Mouse (Mus musculus) liver, postnatal 0 days (tissue): Measurements from ENCODE around the gene Ppp1r9a. TPM values are rescaled to one million over a fixed set of nuclear protein-coding genes. Genes with fewer than 3 reads are reported as not detected.

Source experiments
- ATAC-seq: fragments of 200-750 bp; cut with Nextera tagmentation; 2 replicates; pipeline ENCODE4 v1.8.0; 2017; ENCODE audit warnings: mild to moderate bottlenecking, moderate library complexity
- DNase-seq: peaks from one replicate; pipeline ENCODE4 v3.0.0-alpha.2; 2016
- H3K27ac ChIP-seq: fragments of 300-500 bp; sonication (generic); 2 replicates; pipeline ENCODE4 v1.5.1; 2014; ENCODE audit warnings: antibody characterized with exemption, moderate library complexity, mild to moderate bottlenecking, low read depth
- H3K27me3 ChIP-seq: fragments of 300-500 bp; sonication (generic); 2 replicates; pipeline ENCODE4 v1.6.1; 2014; ENCODE audit warnings: low read length, control low read depth, mixed read lengths; ENCODE audit not compliant: insufficient read depth
- H3K36me3 ChIP-seq: fragments of 300-500 bp; sonication (generic); replicated peaks from 2 replicates; pipeline ENCODE4 v1.6.1; 2014; ENCODE audit warnings: mild to moderate bottlenecking, control low read depth, low read length, moderate library complexity, mixed read lengths; ENCODE audit not compliant: insufficient read depth
- H3K4me1 ChIP-seq: fragments of 300-500 bp; sonication (generic); 2 replicates; pipeline ENCODE4 v1.6.1; 2014; ENCODE audit warnings: antibody characterized with exemption, mild to moderate bottlenecking, control low read depth; ENCODE audit not compliant: insufficient read depth
- H3K4me2 ChIP-seq: fragments of 300-500 bp; sonication (generic); 2 replicates; pipeline ENCODE4 v1.6.1; 2014; ENCODE audit warnings: low read depth, mild to moderate bottlenecking, low read length, moderate library complexity, mixed read lengths
- H3K4me3 ChIP-seq: fragments of 300-500 bp; sonication (generic); 2 replicates; pipeline ENCODE4 v1.5.1; 2014; ENCODE audit warnings: low read depth, low read length
- H3K9ac ChIP-seq: fragments of 300-500 bp; sonication (generic); replicated peaks from 2 replicates; pipeline ENCODE4 v1.6.1; 2014; ENCODE audit warnings: mild to moderate bottlenecking, moderate library complexity
- H3K9me3 ChIP-seq: fragments of 300-500 bp; sonication (generic); 2 replicates; pipeline ENCODE4 v1.6.1; 2016; ENCODE audit warnings: mild to moderate bottlenecking, control low read depth, low read length, mixed read lengths
- CTCF ChIP-seq: sonication (generic); IDR thresholded peaks from 2 replicates; pipeline ENCODE4 v1.5.1; 2016; ENCODE audit warnings: antibody characterized with exemption, low read depth
- EP300 ChIP-seq: IDR thresholded peaks from 2 replicates; pipeline ENCODE4 v1.6.1; 2016; ENCODE audit warnings: antibody characterized with exemption, low read depth, mild to moderate bottlenecking
- WGBS: fragments of 180-500 bp; shearing (Covaris S2); extraction: QIAGEN DNeasy Blood & Tissue Kit; methylation state at CpG from one replicate; pipeline ENCODE4 v1.1.7; 2014; ENCODE audit not compliant: insufficient replicate concordance; 5-methylcytosine and 5-hydroxymethylcytosine counted together
- polyA plus RNA-seq: library from polyadenylated mRNA; unstranded; fragments of >200 nt; fragmentation: Nextera tagmentation; extraction: Ambion mirVana; gene quantifications from 2 replicates; pipeline ENCODE4 v1.2.1, GENCODE M21; 2015

Gene Ppp1r9a
- polyA plus RNA-seq, 1 experiment from 2014 or later, result 2.5 TPM

- no peaks in the 10 kb centered on the region for H3K9me3 ChIP-seq
- WGBS, result 47% methylated on average over 5 of the region's 5 CpGs
- ATAC-seq (no peak), DNase-seq (no peak)
- H3K27me3 ChIP-seq, result no peaks in the 10 kb centered on the region
- TF ChIP-seq EP300 (no peak), CTCF (no peak)
- no peak overlapping the region for H3K27ac ChIP-seq
- H3K36me3 ChIP-seq, result no peaks in the 10 kb centered on the region
- H3K9ac ChIP-seq, result no peak overlapping the region
- no peak overlapping the region for H3K4me3 ChIP-seq
- H3K4me2 ChIP-seq, result no peak overlapping the region
- H3K4me1 ChIP-seq, result no peaks in the 10 kb centered on the region
Observed at GRCm38 (mm10) chr6:5027801-5028200, 125.1 kb downstream of the Ppp1r9a start.

- no peak for ATAC-seq
- 78% methylated on average over 13 of the region's 13 CpGs for WGBS
- H3K4me3 ChIP-seq, result no peak overlapping the region
- H3K36me3 ChIP-seq, result no peaks in the 10 kb centered on the region
- no peak for DNase-seq
- no peaks in the 10 kb centered on the region for H3K9me3 ChIP-seq
- TF ChIP-seq EP300 (no peak), CTCF (no peak)
- H3K27ac ChIP-seq, result no peak overlapping the region
- H3K27me3 ChIP-seq, result no peaks in the 10 kb centered on the region
- no peaks in the 10 kb centered on the region for H3K4me1 ChIP-seq
- H3K4me2 ChIP-seq, result no peak overlapping the region
- no peak overlapping the region for H3K9ac ChIP-seq
Observed at GRCm38 (mm10) chr6:5029205-5029927, 126.6 kb downstream of the Ppp1r9a start.

- ATAC-seq, result no peak
- no peaks in the 10 kb centered on the region for H3K4me1 ChIP-seq
- H3K36me3 ChIP-seq, result no peaks in the 10 kb centered on the region
- no peak overlapping the region for H3K27ac ChIP-seq
- DNase-seq, result no peak
- TF ChIP-seq EP300, result no peak
- no peak for TF ChIP-seq CTCF
- no peaks in the 10 kb centered on the region for H3K9me3 ChIP-seq
- WGBS, result 87% methylated on average over 5 of the region's 5 CpGs
- no peaks in the 10 kb centered on the region for H3K27me3 ChIP-seq
- no peak overlapping the region for H3K4me2 ChIP-seq
- no peak overlapping the region for H3K9ac ChIP-seq
- H3K4me3 ChIP-seq, result no peak overlapping the region
Observed at GRCm38 (mm10) chr6:5029956-5030355, 127.2 kb downstream of the Ppp1r9a start.

GRCm38 (mm10) chr6:5032986-5033633 lies 130.4 kb downstream of the Ppp1r9a start:
- 84% methylated on average over 5 of the region's 5 CpGs for WGBS

GRCm38 (mm10) chr6:5037225-5037624 lies 134.5 kb downstream of the Ppp1r9a start:
- no peak for ATAC-seq
- no peak for TF ChIP-seq EP300
- TF ChIP-seq CTCF, result no peak
- no peaks in the 10 kb centered on the region for H3K36me3 ChIP-seq
- 75% methylated on average over 4 of the region's 4 CpGs for WGBS
- no peak overlapping the region for H3K4me2 ChIP-seq
- no peak overlapping the region for H3K27ac ChIP-seq
- DNase-seq, result no peak
- H3K27me3 ChIP-seq, result no peaks in the 10 kb centered on the region
- no peak overlapping the region for H3K4me3 ChIP-seq
- no peaks in the 10 kb centered on the region for H3K4me1 ChIP-seq
- no peaks in the 10 kb centered on the region for H3K9me3 ChIP-seq
- no peak overlapping the region for H3K9ac ChIP-seq

More at GRCm38 (mm10) chr6:5032986-5033633, 130.4 kb downstream of the Ppp1r9a start:
- no peak for TF ChIP-seq CTCF
- TF ChIP-seq EP300, result no peak
- Histone ChIP-seq H3K27me3 (no peaks in the 10 kb centered on the region), H3K4me2 (no peak overlapping the region), H3K9ac (no peak overlapping the region), H3K4me3 (no peak overlapping the region), H3K27ac (no peak overlapping the region), H3K4me1 (no peaks in the 10 kb centered on the region), H3K36me3 (no peaks in the 10 kb centered on the region), H3K9me3 (no peaks in the 10 kb centered on the region)
- DNase-seq (no peak), ATAC-seq (no peak)

GRCm38 (mm10) chr6:5038140-5038749 lies 135.5 kb downstream of the Ppp1r9a start:
- H3K9ac ChIP-seq, result no peak overlapping the region
- H3K27ac ChIP-seq, result no peak overlapping the region
- ATAC-seq, result no peak
- TF ChIP-seq CTCF (no peak), EP300 (no peak)
- no peak overlapping the region for H3K4me3 ChIP-seq
- H3K4me1 ChIP-seq, result no peaks in the 10 kb centered on the region
- H3K9me3 ChIP-seq, result no peaks in the 10 kb centered on the region
- H3K36me3 ChIP-seq, result no peaks in the 10 kb centered on the region
- WGBS, result 73% methylated on average over 2 of the region's 2 CpGs
- H3K4me2 ChIP-seq, result no peak overlapping the region
- H3K27me3 ChIP-seq, result no peaks in the 10 kb centered on the region
- no peak for DNase-seq
